Mouse (Mus musculus): ENCODE data around the gene Sf3b1. TPM values are rescaled to one million over a fixed set of nuclear protein-coding genes. Genes with fewer than 3 reads are reported as not detected.
"Not testable (repeated sequence)": the region's sequence is repeated elsewhere in the genome, so short reads cannot be mapped to it uniquely, and the experiment has no call there.

Gene Sf3b1
- polyA plus RNA-seq, 1 experiment from 2014 or later: 130 TPM

DNA sequence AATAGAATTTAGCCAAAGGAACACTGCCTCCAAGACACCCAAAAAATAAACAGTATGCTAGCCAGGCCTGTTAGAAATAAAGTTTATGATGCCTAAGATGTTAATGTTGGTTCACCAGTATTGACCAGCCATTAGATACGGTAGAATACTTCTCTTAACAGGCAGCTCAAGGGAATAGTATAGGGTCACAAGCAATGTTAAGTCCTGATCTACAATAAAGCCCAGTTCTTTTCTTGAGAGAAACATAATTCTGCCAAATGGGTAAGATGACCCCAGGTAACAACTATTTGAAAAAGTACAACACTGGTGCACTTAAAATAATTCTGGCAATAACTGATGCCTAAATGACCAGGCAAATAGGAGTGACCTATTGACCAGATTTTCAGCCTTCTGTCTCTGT lies 685 bp upstream of the Sf3b1 start:
- H3K9me3 ChIP-seq (replicated peaks): no peaks in the 10 kb centered on the region
- 79% methylated on average over 1 of the region's 1 CpGs for WGBS (ENCODE audit: insufficient replicate concordance)
- H3K36me3 ChIP-seq (replicated peaks): peaks cover 5% of the 10 kb centered on the region; the same call in 1 of the 2 replicates
- no peaks in the 10 kb centered on the region for H3K27me3 ChIP-seq
- H3K4me1 ChIP-seq (replicated peaks): peaks cover 73% of the 10 kb centered on the region
- H3K9ac ChIP-seq: peak overlapping the region; percentile 66
- peak overlapping the region; percentile 73 for H3K4me2 ChIP-seq
- peak overlapping the region; percentile 97 for H3K27ac ChIP-seq (replicated peaks)
- peak overlapping the region; percentile 81 for H3K4me3 ChIP-seq (replicated peaks)
- no peak for ATAC-seq (ENCODE audit: insufficient read depth)

DNA sequence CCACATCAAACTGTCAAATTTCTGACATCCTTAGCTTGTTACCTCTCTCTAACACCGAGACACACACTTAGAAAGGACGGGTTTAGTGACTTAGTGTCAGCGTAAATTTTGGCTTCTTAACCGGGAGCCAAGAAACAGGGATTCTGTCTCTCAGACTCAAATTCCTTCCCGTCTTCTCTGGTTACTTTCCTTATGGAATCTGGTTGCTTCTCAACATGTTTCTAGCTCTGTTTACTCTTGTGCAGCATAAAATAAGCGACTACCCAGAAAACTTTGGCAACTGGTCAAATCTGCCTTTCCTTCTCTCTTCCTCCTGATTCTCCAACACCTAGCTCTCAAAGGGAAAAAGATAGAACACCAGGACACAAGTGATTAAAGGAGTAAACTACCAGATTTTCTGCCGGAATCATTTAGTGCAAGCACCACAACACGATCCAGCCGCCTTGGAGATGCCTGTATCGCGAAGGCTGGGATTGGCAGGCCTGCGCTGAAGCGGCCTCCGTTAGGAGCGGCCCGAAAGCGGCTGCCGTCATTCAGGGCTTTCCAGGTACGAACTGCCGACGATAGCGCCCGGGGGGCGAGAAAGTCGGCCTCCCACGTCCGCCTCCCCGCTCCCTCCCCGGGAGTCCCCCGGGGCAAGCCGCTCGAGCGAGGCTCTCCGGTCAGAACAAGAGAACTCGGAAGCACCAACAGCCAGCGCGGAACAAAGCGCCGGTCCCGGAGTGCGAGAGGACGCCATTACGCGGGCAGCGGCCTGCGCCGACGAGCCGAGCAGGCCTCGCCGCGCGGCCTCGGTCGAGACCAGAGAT lies 633 bp downstream of the Sf3b1 start:
- Histone ChIP-seq H3K27me3 (no peaks in the 10 kb centered on the region), H3K9me3 (replicated peaks) (no peaks in the 10 kb centered on the region), H3K4me2 (peak overlapping the region; percentile 79), H3K9ac (peak overlapping the region; percentile 97), H3K4me3 (replicated peaks) (peak overlapping the region; percentile 81), H3K27ac (replicated peaks) (peak overlapping the region; percentile 97), H3K36me3 (replicated peaks) (peaks cover 5% of the 10 kb centered on the region; the same call in 1 of the 2 replicates), H3K4me1 (replicated peaks) (peaks cover 79% of the 10 kb centered on the region)
- ATAC-seq (ENCODE audit: insufficient read depth): peak; percentile 58
- under 1% methylated on average over 55 of the region's 55 CpGs for WGBS (ENCODE audit: insufficient replicate concordance)

DNA sequence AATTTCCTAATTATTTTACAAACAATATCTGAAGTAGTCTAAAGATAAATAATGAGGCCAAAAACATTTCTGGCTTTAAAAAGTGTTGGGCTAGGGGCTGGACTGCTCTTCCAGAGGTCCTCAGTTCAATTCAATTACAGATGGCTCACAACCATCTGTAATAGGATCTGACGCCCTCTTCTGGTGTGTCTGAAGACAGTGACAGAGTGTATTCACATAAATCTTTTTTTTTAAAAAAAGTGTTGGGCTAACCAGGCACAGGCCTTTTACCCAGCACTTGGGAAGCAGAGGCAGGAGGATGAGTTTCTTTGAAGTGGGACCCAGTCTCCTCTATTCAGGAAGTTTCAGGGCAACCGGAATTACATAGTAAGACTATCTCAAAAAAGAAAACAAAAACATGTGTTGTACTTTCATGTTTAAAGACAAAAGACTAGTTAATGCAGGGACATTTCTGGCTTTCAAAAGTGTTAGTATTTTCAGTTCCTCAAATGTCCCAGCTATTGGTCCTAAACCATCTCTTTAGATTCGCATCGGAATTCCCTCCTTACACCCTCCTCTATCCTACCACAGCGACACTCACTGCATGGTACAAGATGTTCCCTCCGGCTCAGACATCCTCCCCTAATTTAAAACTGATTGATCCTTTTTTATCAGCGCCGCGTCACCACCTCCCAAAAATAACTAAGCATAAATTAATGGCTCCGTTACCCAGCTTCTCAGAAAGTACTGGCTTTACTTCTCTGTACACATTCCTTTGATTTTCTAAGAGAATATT lies 1.4 kb downstream of the Sf3b1 start:
- Histone ChIP-seq H3K9me3 (replicated peaks) (no peaks in the 10 kb centered on the region), H3K4me2 (peak overlapping the region; percentile 79), H3K4me1 (replicated peaks) (peaks cover 74% of the 10 kb centered on the region), H3K4me3 (replicated peaks) (peak overlapping the region; percentile 81), H3K27ac (replicated peaks) (peak overlapping the region; percentile 97), H3K27me3 (no peaks in the 10 kb centered on the region), H3K36me3 (replicated peaks) (peaks cover 5% of the 10 kb centered on the region), H3K9ac (peak overlapping the region; percentile 97)
- 2% methylated on average over 10 of the region's 10 CpGs for WGBS (ENCODE audit: insufficient replicate concordance)
- ATAC-seq (ENCODE audit: insufficient read depth): no peak

DNA sequence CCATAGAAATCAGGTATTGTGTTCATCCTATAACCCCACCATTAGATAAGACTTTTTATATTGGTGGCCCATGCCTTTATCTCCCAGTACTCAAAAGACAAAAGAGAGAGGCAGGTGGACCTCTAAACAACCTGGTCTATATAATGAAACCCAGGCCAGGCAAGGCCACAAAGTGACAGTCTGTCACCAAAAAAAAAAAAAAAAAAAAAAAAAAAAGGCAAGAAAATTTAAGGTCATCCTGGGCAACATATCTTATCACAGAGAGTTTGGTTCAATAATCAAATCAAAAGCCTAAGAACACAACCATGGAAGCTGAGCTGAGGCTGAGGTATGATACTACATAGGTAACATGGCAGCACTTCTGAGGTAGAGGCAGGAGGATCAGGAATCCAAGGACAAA lies 5.4 kb downstream of the Sf3b1 start:
- no peak overlapping the region for H3K27ac ChIP-seq (replicated peaks)
- H3K36me3 ChIP-seq (replicated peaks): peaks cover 27% of the 10 kb centered on the region
- ATAC-seq (ENCODE audit: insufficient read depth): no peak
- H3K4me2 ChIP-seq: no peak overlapping the region
- no peak overlapping the region for H3K4me3 ChIP-seq (replicated peaks)
- no peaks in the 10 kb centered on the region for H3K9me3 ChIP-seq (replicated peaks)
- no peak overlapping the region for H3K9ac ChIP-seq
- H3K4me1 ChIP-seq (replicated peaks): peaks cover 41% of the 10 kb centered on the region
- no peaks in the 10 kb centered on the region for H3K27me3 ChIP-seq

DNA sequence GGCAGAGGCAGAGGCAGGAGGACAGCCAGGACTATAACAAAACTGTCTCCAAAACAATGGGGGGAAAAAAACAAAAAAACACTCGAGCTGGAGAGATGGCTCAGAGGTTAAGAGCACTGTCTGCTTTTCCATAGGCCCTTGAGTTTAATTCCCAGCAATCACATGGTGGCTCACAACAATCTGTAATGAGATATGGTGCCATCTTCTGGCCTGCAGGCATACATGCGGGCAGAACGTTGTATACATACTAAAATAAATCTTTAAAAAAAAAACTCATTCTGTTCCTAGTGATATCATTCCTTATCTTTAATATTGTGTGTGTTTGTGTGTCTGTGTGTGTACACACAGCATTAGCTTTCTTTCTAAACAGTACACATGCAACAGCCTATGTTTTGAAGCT lies 14.8 kb downstream of the Sf3b1 start:
- H3K9me3 ChIP-seq (replicated peaks): no peaks in the 10 kb centered on the region
- H3K4me2 ChIP-seq: no peak overlapping the region
- WGBS (ENCODE audit: insufficient replicate concordance): 28% methylated on average over 3 of the region's 3 CpGs
- peaks cover 90% of the 10 kb centered on the region for H3K36me3 ChIP-seq (replicated peaks)
- no peak for ATAC-seq (ENCODE audit: insufficient read depth)
- H3K27ac ChIP-seq (replicated peaks): no peak overlapping the region
- no peaks in the 10 kb centered on the region for H3K4me1 ChIP-seq (replicated peaks)
- H3K27me3 ChIP-seq: no peaks in the 10 kb centered on the region
- H3K4me3 ChIP-seq (replicated peaks): no peak overlapping the region
- no peak overlapping the region for H3K9ac ChIP-seq

DNA sequence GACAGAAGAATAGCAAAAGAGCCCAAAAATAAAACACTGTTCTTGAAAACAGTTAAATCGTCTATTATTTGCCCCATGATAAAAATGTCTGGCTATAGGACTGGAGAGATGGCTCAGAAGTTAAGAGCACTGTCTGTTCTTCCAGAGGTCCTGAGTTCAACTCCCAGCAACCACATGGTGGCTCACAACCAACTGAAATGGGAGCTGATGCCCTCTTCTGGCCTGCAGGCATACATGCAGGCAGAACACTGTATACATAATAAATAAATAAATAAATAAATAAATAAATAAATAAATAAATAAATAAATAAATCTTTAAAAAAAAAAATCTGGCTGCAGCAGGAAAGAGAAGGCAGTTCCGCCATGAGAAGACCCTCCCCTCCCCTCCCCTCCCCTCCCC lies 19.0 kb downstream of the Sf3b1 start:
- H3K27me3 ChIP-seq; H3K9ac ChIP-seq; H3K9me3 ChIP-seq (replicated peaks); H3K4me3 ChIP-seq (replicated peaks); H3K4me2 ChIP-seq; ATAC-seq (ENCODE audit: insufficient read depth); H3K27ac ChIP-seq (replicated peaks); H3K4me1 ChIP-seq (replicated peaks): not testable (repeated sequence)
- H3K36me3 ChIP-seq (replicated peaks): peaks cover 86% of the 10 kb centered on the region
- WGBS (ENCODE audit: insufficient replicate concordance): 87% methylated on average over 2 of the region's 2 CpGs

DNA sequence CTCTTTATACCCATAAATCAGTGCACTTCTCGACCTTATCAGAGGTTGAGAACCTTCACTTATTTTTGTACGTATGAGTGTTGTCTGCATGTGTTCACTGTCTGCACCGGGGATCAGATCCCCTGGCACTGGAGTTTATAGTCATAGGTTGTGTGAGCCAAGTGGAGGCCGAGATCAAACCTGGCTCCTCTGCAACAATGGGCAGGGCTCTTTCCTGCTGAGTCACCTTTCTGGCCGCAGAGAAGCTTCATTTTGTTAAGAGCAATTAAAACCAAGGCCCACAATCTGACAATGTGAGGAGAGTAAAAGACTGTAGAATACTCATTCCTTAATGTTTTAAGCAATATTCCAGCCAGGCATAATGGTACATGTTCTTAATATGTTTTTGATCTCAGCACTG lies 33.7 kb downstream of the Sf3b1 start:
- ATAC-seq (ENCODE audit: insufficient read depth): no peak
- no peak overlapping the region for H3K4me2 ChIP-seq
- H3K36me3 ChIP-seq (replicated peaks): peaks cover 87% of the 10 kb centered on the region
- H3K27ac ChIP-seq (replicated peaks): no peak overlapping the region
- H3K9ac ChIP-seq: no peak overlapping the region
- H3K4me1 ChIP-seq (replicated peaks): no peaks in the 10 kb centered on the region
- H3K27me3 ChIP-seq: no peaks in the 10 kb centered on the region
- no peaks in the 10 kb centered on the region for H3K9me3 ChIP-seq (replicated peaks)
- no peak overlapping the region for H3K4me3 ChIP-seq (replicated peaks)
- 81% methylated on average over 5 of the region's 5 CpGs for WGBS (ENCODE audit: insufficient replicate concordance)

DNA sequence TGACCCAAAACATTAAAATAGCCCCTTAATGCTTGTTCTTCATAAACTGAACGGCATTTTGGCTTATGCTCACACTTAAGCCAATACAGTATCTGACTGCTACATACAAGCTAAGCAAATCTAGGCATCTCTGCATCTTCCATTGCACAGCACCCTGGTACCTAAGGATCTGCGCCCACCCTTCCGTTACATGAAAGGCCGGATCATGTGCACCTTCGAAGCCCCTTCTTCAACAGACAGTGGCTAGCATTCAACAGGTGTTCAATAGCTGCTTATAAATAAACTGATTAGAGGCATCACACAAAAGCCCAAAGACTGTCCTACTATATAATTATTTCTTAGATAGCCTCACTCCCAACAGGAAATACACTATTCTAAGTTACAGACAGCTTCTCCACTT lies 41.0 kb downstream of the Sf3b1 start:
- peaks cover 58% of the 10 kb centered on the region for H3K36me3 ChIP-seq (replicated peaks)
- no peaks in the 10 kb centered on the region for H3K4me1 ChIP-seq (replicated peaks)
- H3K27ac ChIP-seq (replicated peaks): no peak overlapping the region
- no peak for ATAC-seq (ENCODE audit: insufficient read depth)
- H3K4me3 ChIP-seq (replicated peaks): no peak overlapping the region
- H3K4me2 ChIP-seq: no peak overlapping the region
- H3K9me3 ChIP-seq (replicated peaks): no peaks in the 10 kb centered on the region
- no peaks in the 10 kb centered on the region for H3K27me3 ChIP-seq
- no peak overlapping the region for H3K9ac ChIP-seq
- 94% methylated on average over 5 of the region's 5 CpGs for WGBS (ENCODE audit: insufficient replicate concordance)

DNA sequence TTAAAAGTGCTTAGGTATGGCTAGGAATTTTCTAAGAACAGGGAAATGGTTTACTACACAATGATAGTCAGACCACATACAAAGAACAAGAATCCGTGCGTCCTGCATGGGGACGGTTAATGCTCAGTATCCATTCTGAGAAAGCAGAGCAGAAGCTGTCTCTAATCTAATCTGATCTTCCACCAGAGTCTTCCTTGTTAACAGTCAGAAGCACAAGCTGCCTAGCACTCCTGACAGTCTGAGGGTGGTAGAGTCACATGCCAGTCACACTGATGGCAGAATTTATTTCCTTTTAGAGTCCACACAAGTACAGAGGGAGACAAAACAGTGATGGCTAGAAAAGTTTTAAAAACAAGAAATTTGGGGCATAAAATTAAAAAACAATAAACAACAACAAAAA lies 41.5 kb downstream of the Sf3b1 start:
- Histone ChIP-seq H3K36me3 (replicated peaks) (peaks cover 55% of the 10 kb centered on the region), H3K4me1 (replicated peaks) (no peaks in the 10 kb centered on the region), H3K27ac (replicated peaks) (no peak overlapping the region), H3K4me3 (replicated peaks) (no peak overlapping the region), H3K9ac (no peak overlapping the region), H3K4me2 (no peak overlapping the region), H3K9me3 (replicated peaks) (no peaks in the 10 kb centered on the region), H3K27me3 (no peaks in the 10 kb centered on the region)
- ATAC-seq (ENCODE audit: insufficient read depth): no peak
- 50% methylated on average over 3 of the region's 3 CpGs for WGBS (ENCODE audit: insufficient replicate concordance)

DNA sequence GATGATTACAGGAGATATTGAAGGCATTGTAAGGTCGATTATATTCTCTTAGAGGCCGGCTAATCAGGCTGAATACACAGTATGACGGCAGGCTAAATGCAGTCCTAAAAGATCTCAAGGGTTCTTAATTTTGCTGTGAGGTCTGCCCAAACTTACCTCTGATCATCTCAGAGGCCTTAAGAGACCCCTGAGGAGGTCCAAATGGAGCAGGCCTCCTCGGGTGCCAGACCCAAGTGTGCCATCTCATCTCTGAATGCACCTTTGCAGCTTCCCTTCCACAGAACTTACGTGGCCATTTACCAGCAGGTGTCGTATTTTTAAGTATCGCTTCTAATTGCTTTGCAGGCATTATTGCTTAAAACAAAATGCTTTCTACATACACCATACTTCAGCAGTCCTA lies 43.1 kb downstream of the Sf3b1 start:
- no peak for ATAC-seq (ENCODE audit: insufficient read depth)
- Histone ChIP-seq H3K4me1 (replicated peaks) (no peaks in the 10 kb centered on the region), H3K4me3 (replicated peaks) (no peak overlapping the region), H3K4me2 (no peak overlapping the region), H3K27me3 (no peaks in the 10 kb centered on the region), H3K36me3 (replicated peaks) (peaks cover 40% of the 10 kb centered on the region), H3K9ac (no peak overlapping the region), H3K27ac (replicated peaks) (no peak overlapping the region), H3K9me3 (replicated peaks) (no peaks in the 10 kb centered on the region)
- 81% methylated on average over 7 of the region's 7 CpGs for WGBS (ENCODE audit: insufficient replicate concordance)

DNA sequence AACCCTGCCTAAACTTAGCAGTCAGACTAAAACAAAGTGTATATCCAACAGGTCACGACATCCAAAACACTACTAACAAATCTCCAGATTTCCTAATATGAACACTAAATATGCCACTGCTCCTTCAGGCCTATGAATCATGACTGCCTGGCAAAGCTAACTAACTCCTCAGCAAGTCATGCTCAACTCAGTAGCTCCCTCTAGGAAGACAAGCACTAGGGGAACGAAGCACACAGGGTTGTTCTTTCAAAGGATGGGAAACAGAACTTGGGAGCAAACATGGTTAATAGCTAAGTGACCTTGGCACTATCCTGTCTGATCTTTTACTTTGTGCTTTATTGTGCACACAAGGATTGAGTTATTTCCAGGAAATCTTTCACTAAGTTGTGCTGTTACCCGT lies 43.9 kb downstream of the Sf3b1 start:
- Histone ChIP-seq H3K4me2 (no peak overlapping the region), H3K9me3 (replicated peaks) (no peaks in the 10 kb centered on the region), H3K27ac (replicated peaks) (no peak overlapping the region), H3K9ac (no peak overlapping the region), H3K27me3 (no peaks in the 10 kb centered on the region), H3K4me3 (replicated peaks) (no peak overlapping the region), H3K4me1 (replicated peaks) (no peaks in the 10 kb centered on the region), H3K36me3 (replicated peaks) (peaks cover 36% of the 10 kb centered on the region)
- no peak for ATAC-seq (ENCODE audit: insufficient read depth)
- 51% methylated on average over 3 of the region's 3 CpGs for WGBS (ENCODE audit: insufficient replicate concordance)
